Mouse (Mus musculus): ENCODE data around the gene Wiz. TPM values are rescaled to one million over a fixed set of nuclear protein-coding genes. Genes with fewer than 3 reads are reported as not detected.

The Wiz gene
- total RNA-seq (2021) = 10 to 100 TPM; 32.6 to 34.3 TPM
- long read RNA-seq, experiment 1, transcript Wiz-207 (9 exons, 3,578 nt) = major isoform, 14 of 40 reads
- long read RNA-seq, experiment 1, partial matches to known transcripts = 12 of 40 reads
- long read RNA-seq, experiment 1, other reads (novel, unspliced or antisense) = 14 of 40 reads
- long read RNA-seq, experiment 2, transcript Wiz-207 (9 exons, 3,578 nt) = major isoform, 20 of 50 reads
- long read RNA-seq, experiment 2, partial matches to known transcripts = 10 of 50 reads
- long read RNA-seq, experiment 2, other reads (novel, unspliced or antisense) = 20 of 50 reads

GRCm38 (mm10) chr17:32389101-32389659, at the start of gene Wiz:
Wiz (minus strand) TSS chr17:32389439.
- peak; percentile 91 to 92 for DNase-seq (ENCODE audit: low spot score in 2 of 2)

- DNase-seq (ENCODE audit: low spot score in 2 of 2) = no peak
Observed at GRCm38 (mm10) chr17:32437106-32437505, 47.9 kb upstream of the Wiz start.

- DNase-seq (ENCODE audit: low spot score in 2 of 2) = no peak
Observed at GRCm38 (mm10) chr17:32435151-32435550, 45.9 kb upstream of the Wiz start.

GRCm38 (mm10) chr17:32434324-32434723, 45.1 kb upstream of the Wiz start:
- DNase-seq (ENCODE audit: low spot score in 2 of 2) = no peak

- DNase-seq (ENCODE audit: low spot score in 2 of 2) = no peak
Observed at GRCm38 (mm10) chr17:32431972-32432371, 42.7 kb upstream of the Wiz start.

GRCm38 (mm10) chr17:32426610-32427009, 37.4 kb upstream of the Wiz start:
- no peak for DNase-seq (ENCODE audit: low spot score in 2 of 2)

- no peak for DNase-seq (ENCODE audit: low spot score in 2 of 2)
Observed at GRCm38 (mm10) chr17:32424034-32424433, 34.8 kb upstream of the Wiz start, which contains the start of gene Pglyrp2. Pglyrp2 (minus strand) TSS chr17:32424167.

- no peak for DNase-seq (ENCODE audit: low spot score in 2 of 2)
Observed at GRCm38 (mm10) chr17:32420781-32421180, 31.5 kb upstream of the Wiz start.

- no peak for DNase-seq (ENCODE audit: low spot score in 2 of 2)
Observed at GRCm38 (mm10) chr17:32419989-32420388, 30.8 kb upstream of the Wiz start.

GRCm38 (mm10) chr17:32416771-32417170, 27.5 kb upstream of the Wiz start:
- DNase-seq (ENCODE audit: low spot score in 2 of 2) = no peak

- no peak for DNase-seq (ENCODE audit: low spot score in 2 of 2)
Observed at GRCm38 (mm10) chr17:32415417-32416020, 26.3 kb upstream of the Wiz start.

GRCm38 (mm10) chr17:32411898-32412297, 22.7 kb upstream of the Wiz start:
- DNase-seq (ENCODE audit: low spot score in 2 of 2) = no peak

- DNase-seq (ENCODE audit: low spot score in 2 of 2) = no peak
Observed at GRCm38 (mm10) chr17:32403417-32403816, 14.2 kb upstream of the Wiz start, which contains the start of gene Rasal3. Rasal3 (minus strand) TSS chr17:32403583.

GRCm38 (mm10) chr17:32402779-32403157, 13.5 kb upstream of the Wiz start:
- no peak for DNase-seq (ENCODE audit: low spot score in 2 of 2)

GRCm38 (mm10) chr17:32402011-32402778, 13.0 kb upstream of the Wiz start:
- DNase-seq (ENCODE audit: low spot score in 2 of 2) = no peak

- no peak for DNase-seq (ENCODE audit: low spot score in 2 of 2)
Observed at GRCm38 (mm10) chr17:32396266-32396665, 7.0 kb upstream of the Wiz start.

- no peak for DNase-seq (ENCODE audit: low spot score in 2 of 2)
Observed at GRCm38 (mm10) chr17:32393944-32394343, 4.7 kb upstream of the Wiz start.

- no peak for DNase-seq (ENCODE audit: low spot score in 2 of 2)
Observed at GRCm38 (mm10) chr17:32388370-32389100, 704 bp downstream of the Wiz start.

GRCm38 (mm10) chr17:32387986-32388369, 1.3 kb downstream of the Wiz start:
- no peak for DNase-seq (ENCODE audit: low spot score in 2 of 2)

- no peak for DNase-seq (ENCODE audit: low spot score in 2 of 2)
Observed at GRCm38 (mm10) chr17:32386659-32387432, 2.4 kb downstream of the Wiz start.

All from gastrocnemius, postnatal 4 days (tissue).